Mouse (Mus musculus): ENCODE results near the gene M1ap.

GRCm38 (mm10) chr6:83040601-83041000 is 93.9 kb downstream of the M1ap start:
- TF ChIP-seq CTCF (IDR thresholded peaks at IDR 0.05; ENCODE audit: low read depth): no peak
- no peak for TF ChIP-seq EP300 (IDR thresholded peaks at IDR 0.05; ENCODE audit: low read depth)
